Mouse (Mus musculus) leukemia stem cell, adult 10-12 weeks (primary cell): Measurements from ENCODE around the gene Gm29133. TPM values are rescaled to one million over a fixed set of nuclear protein-coding genes. Genes with fewer than 3 reads are reported as not detected.

Source experiments
- polyA plus RNA-seq: library from polyadenylated mRNA; stranded (reverse); fragments of >175 nt; gene quantifications from 2 replicates; pipeline ENCODE4 v1.2.3, GENCODE M21; 2012; ENCODE audit warnings: low replicate concordance

Gm29133 gene
- polyA plus RNA-seq: not detected in 2 replicates

GRCm38 (mm10) chr3:75747897-75748296, at the start of gene Gm29133:
TSS of gene Gm29133 (plus strand) at chr3:75748197.

Other genes with a start within 250 kb of the Gm29133 start
- gene Pdcd10, start 191.3 kb upstream of the Gm29133 start, polyA plus RNA-seq: 2.2 TPM in 1 of 2 replicates, not detected in the other
- 0.06 and 0.23 TPM in 2 replicates for gene Serpini1, start 190.7 kb upstream of the Gm29133 start, polyA plus RNA-seq
- gene Golim4, start 208.8 kb downstream of the Gm29133 start, polyA plus RNA-seq: 67.5 and 78.7 TPM in 2 replicates